Mouse (Mus musculus): Measurements from ENCODE around the gene Srxn1. TPM values are rescaled to one million over a fixed set of nuclear protein-coding genes. Genes with fewer than 3 reads are reported as not detected.

The Srxn1 gene
- 0.24 TPM for total RNA-seq (2023)

GRCm38 (mm10) chr2:152105318-152106224 lies at the start of gene Srxn1:
TSS of gene Srxn1 (plus strand) at chr2:152105516.

GRCm38 (mm10) chr2:152080685-152081541 lies 24.4 kb upstream of the Srxn1 start, which contains the start of gene Scrt2:
TSS of gene Scrt2 (plus strand) at chr2:152081529.

GRCm38 (mm10) chr2:152143279-152144157 lies 38.2 kb downstream of the Srxn1 start, which contains the start of gene Tcf15:
TSS of gene Tcf15 (plus strand) at chr2:152143561.

Other genes with a start within 250 kb of the Srxn1 start
- not detected for gene Angpt4, start 194.3 kb upstream of the Srxn1 start, total RNA-seq (2023)
- 5.9 TPM for gene Fam110a, start 125.3 kb upstream of the Srxn1 start, total RNA-seq (2023)
- gene Slc52a3, start 109.0 kb upstream of the Srxn1 start, total RNA-seq (2023) = 2.8 TPM
- not detected for gene Scrt2, start 24.0 kb upstream of the Srxn1 start, total RNA-seq (2023)
- not detected for gene Tcf15, start 38.0 kb downstream of the Srxn1 start, total RNA-seq (2023)
- 102 TPM for gene Csnk2a1, start 121.3 kb downstream of the Srxn1 start, total RNA-seq (2023)
- 44.0 TPM for gene Tbc1d20, start 188.3 kb downstream of the Srxn1 start, total RNA-seq (2023)
- 215 TPM for gene Rbck1, start 227.1 kb downstream of the Srxn1 start, total RNA-seq (2023)
- gene Trib3, start 238.5 kb downstream of the Srxn1 start, total RNA-seq (2023) = 10.8 TPM